Mouse (Mus musculus) regulatory T cell (primary cell): ENCODE data around the gene Tspan31.

ENCODE experiments used
- in situ Hi-C: fragments of 300-600 bp; cut with MboI, MseI; formaldehyde crosslinking; loops from one replicate; pipeline ENCODE4 v1.15.1; 2025; ENCODE audit warnings: high pct_unique_total_duplicates

Gene Tspan31

DNA sequence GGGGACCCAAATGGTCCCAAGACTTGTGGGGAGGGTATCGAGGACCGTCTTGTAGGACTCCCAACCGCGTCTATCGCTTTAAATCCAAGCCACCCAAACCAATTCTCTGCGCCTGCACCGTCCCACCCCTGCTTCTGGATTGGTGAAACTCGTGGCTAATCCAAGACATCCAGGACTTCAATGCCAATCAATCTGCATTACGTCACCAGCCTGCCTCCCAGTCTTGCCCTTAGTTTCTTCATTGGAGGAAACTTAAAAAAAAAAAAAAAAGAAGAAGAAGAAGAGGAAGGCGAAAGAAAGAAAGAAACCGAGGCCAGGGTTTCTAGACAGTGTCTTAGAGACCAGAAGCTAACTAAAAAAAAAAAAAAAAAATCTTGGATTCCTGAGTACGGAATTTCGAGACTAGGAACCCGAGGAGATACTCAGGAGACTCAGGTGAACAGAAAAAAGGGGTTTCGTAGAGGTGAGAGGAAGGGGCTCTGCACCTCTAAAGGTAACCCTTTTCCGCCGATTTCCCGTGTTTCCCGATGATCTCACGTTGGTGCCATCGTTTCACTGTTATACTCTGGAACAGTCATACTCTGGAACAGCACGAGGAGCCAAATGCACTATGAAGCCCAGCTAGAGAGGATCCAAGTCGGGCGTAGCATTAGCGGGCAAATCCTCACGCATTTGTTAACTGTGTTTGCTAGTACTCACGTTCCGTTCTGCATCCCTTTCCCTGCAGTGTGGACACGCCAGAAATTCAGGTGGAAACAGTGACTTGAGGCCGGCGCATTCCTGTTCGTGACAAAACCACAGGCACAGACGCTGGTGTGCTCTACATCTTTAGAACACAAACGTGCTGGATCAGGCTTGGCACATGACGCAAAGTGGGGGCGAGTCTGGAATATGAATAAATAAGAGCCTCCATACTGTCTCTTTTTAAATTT is at the start of gene Tspan31:
Gene Tspan31, minus strand, starts transcription at position 75 of the 932 bp plus-strand sequence.
- in situ Hi-C loops: no loop called here

DNA sequence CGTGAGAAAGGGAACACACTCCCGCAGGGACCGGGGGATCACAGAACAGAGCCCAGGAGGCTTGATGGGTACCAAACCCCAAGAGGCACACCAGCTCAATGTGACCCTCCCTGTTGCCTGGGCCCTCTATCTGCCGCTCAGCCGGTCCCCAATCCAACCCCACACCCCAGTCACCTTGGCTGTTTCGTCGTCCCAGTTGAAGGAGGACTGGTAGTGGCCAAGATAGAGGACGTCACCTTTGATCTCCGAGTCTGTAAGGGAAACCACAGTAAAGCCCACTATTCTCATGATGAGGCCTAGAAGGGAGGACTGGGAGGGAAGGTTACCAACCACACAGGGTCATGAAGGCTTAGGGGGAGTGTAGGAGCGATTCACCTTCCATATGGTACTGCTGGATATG is 49.2 kb upstream of the Tspan31 start:
- in situ Hi-C loops: loop anchor here (5.0 kb wide), 1 partner anchor 53 kb away; no protein-coding TSS in a partner anchor

GRCm38 (mm10) chr10:127118470-127118869 is 48.4 kb upstream of the Tspan31 start:
- in situ Hi-C loops: loop anchor here (5.0 kb wide), 1 partner anchor 54 kb away; no protein-coding TSS in a partner anchor

- in situ Hi-C loops: loop anchor here (5.0 kb wide), 1 partner anchor 57 kb away; no protein-coding TSS in a partner anchor
Observed at GRCm38 (mm10) chr10:127115068-127115467, 45.0 kb upstream of the Tspan31 start.

DNA sequence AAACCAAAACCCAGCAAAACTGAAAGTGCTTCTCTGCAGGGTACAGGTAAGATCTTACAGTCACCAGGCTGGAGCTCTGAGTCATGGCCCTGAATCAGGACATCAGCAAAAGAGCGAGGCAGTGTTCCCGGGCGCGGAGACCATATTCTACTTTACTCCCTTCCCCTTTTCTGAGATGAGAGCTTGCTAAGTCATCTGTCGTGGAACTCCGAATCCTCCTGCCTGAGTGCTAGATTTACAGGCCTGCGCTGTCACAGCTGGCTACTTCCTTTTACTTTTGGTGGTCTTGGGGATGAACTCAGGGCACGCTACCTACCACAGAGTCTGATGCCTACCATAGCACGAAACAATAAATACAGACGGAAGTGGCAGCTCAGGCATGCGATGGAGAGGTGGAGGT is 44.3 kb upstream of the Tspan31 start:
- in situ Hi-C loops: no loop called here

- in situ Hi-C loops: no loop called here
Observed at GRCm38 (mm10) chr10:127111001-127111887, 41.2 kb upstream of the Tspan31 start.

DNA sequence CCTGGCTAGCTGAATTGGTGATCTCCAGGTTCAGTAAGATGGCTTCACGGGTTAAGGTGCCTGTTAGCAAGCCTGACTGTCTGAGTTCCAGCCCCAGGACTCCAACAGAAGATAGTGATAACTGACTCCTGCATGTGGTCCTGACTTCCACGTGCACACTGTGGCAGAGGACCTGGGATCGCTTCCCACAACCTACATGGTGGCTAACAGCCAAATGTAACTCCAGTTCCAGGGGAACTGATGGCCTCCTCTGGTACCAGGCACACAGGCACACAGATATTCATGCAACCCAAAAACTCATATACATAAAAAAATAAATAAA is 38.2 kb upstream of the Tspan31 start:
- in situ Hi-C loops: no loop called here

GRCm38 (mm10) chr10:127107563-127108261 is 37.6 kb upstream of the Tspan31 start:
- in situ Hi-C loops: no loop called here

DNA sequence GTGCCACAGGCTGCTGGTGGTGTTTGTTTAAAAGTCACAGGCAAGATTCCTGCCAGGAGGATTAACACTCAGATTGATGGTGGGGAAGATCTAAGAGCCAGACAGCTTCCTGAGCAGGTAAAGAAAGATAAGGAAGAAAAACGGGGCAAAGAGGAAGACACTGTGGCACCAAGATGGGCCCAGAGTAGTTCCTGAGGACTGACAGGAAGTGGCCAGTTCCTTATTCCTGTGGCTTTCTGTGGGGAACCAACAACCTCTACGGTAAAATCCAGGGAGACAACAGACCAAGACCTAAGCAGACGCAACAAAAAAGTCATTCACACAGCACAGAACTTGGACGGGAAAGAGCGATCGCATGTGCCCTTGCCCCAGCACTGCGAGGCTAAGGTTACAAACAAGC is 33.6 kb upstream of the Tspan31 start:
- in situ Hi-C loops: no loop called here

- in situ Hi-C loops: no loop called here
Observed at GRCm38 (mm10) chr10:127101151-127101550, 31.1 kb upstream of the Tspan31 start.

GRCm38 (mm10) chr10:127100414-127100813 is 30.4 kb upstream of the Tspan31 start:
- in situ Hi-C loops: no loop called here

DNA sequence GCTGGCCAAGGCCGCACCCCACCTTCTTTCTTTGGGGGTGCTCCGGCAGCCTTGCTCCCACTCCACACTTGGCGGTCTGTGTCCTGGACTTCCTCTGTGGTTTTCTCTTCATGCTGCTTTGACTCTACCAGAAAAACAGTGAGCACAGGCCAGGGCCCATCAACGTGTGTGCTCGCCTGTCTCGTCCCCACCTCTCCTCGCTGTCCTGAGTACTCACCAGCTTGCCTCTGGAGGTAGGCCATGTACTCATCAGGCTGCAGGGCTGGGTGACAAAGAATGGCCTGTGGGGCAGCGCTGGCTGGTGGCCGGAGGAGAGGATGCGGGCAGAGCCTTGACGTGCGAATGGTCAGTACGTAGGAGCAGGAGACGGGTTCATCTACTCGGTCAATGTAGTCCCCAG is 29.8 kb upstream of the Tspan31 start:
- in situ Hi-C loops: loop anchor here (10.0 kb wide), 1 partner anchor 765 kb away; the partner anchor contains the start of gene Rdh16f2

DNA sequence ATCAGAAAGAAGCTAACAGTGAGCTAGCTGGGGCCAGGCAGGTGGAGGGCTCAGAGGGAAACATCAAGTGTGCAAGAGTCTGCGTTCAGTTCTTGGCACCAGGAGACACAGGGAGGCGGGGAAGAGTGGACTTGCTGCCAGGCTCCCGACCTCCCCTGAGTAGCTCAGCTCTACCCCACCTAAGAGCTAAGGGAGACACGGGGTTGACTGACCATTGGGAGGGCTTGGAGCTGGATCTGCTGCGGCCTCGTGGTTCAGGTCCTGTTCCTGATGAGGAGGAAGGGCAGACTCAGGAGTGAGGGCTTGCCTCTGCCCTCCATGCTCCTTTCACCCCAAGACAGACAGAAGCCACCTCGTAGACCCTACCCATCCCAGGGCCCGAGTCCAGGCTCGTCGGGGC is 29.1 kb upstream of the Tspan31 start:
- in situ Hi-C loops: loop anchor here (10.0 kb wide), 1 partner anchor 766 kb away; the partner anchor contains the start of gene Rdh16f2

GRCm38 (mm10) chr10:127098514-127098913 is 28.4 kb upstream of the Tspan31 start:
- in situ Hi-C loops: loop anchor here (10.0 kb wide), 1 partner anchor 766 kb away; the partner anchor contains the start of gene Rdh16f2

GRCm38 (mm10) chr10:127094382-127094802 is 24.3 kb upstream of the Tspan31 start:
- in situ Hi-C loops: loop anchor here (10.0 kb wide), 1 partner anchor 770 kb away; the partner anchor contains the start of gene Rdh16f2

- in situ Hi-C loops: loop anchor here (10.0 kb wide), 1 partner anchor 772 kb away; the partner anchor contains the start of gene Rdh16f2
Observed at GRCm38 (mm10) chr10:127092742-127093141, 22.7 kb upstream of the Tspan31 start.

DNA sequence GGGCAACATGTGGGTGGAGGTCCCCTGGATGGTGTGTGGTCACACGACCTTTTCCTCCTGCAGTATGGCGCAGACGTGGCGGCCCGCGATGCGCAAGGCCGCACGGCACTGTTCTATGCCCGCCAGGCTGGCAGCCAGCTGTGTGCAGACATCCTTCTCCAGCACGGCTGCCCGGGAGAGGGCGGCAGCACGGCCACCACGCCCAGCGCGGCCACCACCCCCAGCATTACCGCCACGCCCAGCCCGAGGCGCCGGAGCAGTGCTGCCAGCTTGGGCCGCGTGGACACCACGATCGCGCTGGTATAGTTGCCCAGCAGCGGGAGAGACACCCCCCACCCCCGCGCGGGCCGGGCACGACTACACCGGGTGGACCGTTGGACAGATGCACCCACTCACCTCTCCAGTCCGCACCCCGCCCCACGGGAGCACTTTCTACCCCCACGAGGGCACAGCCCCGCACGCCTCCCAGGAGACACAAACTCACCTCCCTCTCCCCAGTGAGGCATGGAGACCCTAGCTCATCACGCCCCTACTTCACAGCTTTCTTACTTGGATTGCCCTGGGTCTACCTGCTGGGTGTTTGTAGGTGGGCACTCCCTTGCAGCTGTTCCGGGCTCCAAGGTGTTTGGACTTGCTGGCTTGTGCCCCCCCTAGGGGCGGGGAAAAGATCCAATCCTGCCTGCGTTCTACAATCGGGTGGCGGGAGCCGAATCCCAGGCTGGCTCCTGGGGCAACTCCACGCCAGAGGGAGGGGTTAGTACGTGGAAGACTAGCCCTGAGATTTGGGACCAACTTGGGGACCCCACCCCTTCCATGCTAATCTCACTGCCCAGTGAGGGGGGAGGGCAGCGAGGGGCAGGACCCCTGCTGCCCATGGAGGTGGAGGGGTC is 21.7 kb upstream of the Tspan31 start:
- in situ Hi-C loops: loop anchor here (10.0 kb wide), 1 partner anchor 773 kb away; the partner anchor contains the start of gene Rdh16f2

DNA sequence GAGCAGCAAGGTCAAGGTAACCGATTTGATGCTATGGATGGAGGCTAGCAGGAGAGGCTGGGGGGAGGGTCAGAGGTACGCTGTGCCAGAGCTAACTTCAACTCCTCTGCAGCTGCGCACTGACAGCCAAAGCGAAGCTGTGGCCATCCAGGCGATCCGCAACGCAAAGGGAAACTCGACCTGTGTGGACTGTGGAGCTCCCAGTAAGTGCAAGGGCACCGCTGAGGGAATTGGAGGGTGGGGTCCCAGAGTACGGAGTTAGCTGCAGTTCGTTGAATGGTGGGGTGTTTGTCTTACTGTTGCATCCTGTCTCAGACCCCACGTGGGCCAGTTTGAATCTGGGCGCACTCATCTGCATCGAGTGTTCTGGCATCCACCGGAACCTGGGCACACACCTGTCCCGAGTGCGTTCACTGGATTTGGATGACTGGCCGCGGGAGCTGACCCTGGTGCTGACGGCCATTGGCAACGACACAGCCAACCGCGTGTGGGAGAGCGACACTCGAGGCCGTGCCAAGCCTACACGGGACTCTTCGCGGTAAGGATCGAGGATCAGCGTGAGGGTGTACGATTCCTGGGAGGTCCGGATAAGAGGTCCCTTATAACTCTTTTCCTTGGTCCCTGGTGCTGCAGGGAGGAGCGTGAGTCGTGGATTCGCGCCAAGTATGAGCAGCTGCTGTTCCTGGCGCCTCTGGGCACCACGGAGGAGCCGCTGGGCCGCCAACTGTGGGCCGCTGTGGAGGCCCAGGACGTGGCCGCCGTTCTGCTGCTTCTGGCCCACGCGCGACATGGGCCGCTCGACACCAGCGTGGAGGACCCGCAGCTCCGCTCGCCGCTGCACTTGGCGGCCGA is 20.7 kb upstream of the Tspan31 start:
- in situ Hi-C loops: loop anchor here (10.0 kb wide), 1 partner anchor 774 kb away; the partner anchor contains the start of gene Rdh16f2

DNA sequence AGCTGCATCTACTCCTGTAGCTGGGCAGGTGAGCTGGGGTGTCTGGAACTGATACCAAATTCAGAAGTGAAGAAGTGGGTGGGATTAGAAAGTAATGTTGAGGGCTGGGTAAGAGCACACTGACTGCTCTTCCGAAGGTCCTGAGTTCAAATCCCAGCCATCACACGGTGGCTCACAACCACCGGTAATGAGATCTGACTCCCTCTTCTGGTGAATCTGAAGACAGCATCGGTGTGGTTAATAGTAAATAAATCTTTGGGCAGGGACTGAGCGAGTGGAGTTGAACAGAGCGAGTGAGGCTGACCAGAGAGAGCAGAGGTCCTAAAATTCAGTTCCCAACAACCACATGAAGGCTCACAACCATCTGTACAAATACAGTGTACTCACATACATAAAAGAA is 15.6 kb upstream of the Tspan31 start:
- in situ Hi-C loops: no loop called here
